Mouse (Mus musculus): ENCODE measurements around the gene Hectd2.

Gene Hectd2

GRCm38 (mm10) chr19:36554046-36554784, at the start of gene Hectd2:
Hectd2 (plus strand) TSS chr19:36554639.
- DNase-seq: peak; percentile 69 to 73

DNA sequence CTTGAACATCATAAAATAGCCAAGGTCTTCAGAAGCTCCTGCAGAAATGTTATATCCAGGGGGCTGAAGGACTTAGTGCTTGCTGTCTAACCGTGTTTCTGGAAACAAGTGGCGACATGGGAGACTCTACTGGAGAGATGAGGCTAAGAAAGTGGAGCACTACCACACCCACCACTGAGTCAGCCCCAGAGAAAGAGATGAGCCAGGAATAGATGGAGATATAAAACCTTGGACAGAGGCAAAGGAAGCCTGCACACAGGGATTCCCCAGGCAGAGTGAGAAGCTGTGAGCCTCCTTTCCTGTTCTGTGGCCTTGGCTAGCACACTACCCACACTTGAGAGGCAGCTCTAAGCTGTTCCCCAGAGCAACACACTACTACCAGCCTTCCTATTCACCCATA, 49.7 kb upstream of the Hectd2 start:
- DNase-seq: no peak

GRCm38 (mm10) chr19:36511305-36511704, 43.1 kb upstream of the Hectd2 start:
- no peak for DNase-seq

DNA sequence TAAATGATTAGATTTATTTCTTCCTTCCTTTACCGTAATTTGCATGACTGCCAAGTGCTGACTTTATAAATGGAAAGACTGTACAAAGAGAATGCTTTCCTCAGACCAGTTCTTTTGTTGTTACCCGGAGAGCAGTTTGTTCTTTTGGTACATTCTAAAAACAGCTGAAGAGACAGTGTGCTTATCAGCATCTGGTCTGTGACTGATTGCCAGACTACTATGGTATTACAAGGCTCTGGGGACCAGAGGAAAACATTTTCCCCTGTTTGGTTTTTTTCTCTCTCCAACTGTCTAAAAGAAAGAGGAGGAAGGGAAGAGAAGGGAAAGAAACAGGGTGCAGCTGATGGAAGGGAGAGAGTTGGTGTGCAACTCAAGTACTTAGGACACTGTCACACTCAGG, 36.0 kb upstream of the Hectd2 start:
- no peak for DNase-seq

DNA sequence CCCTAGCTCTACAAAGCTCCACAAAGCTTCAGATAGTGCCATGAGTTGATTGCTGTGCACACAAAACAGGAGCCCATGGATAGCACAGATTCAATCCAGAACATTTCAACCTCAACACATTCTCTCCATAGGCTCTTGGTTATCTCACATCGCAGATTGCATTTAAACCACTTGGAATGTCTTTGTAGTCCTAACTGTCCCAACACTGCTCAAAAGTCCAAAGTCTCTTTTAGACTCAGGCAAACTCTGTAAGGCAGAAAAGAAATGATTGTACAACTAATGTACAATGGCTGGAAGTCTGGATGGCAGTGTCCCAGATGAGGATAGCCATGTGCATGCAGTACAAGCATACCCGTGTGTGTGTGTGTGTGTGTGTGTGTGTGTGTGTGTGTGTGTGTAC, 32.9 kb upstream of the Hectd2 start:
- DNase-seq: no peak

GRCm38 (mm10) chr19:36522558-36523195, 31.8 kb upstream of the Hectd2 start:
- no peak for DNase-seq

DNA sequence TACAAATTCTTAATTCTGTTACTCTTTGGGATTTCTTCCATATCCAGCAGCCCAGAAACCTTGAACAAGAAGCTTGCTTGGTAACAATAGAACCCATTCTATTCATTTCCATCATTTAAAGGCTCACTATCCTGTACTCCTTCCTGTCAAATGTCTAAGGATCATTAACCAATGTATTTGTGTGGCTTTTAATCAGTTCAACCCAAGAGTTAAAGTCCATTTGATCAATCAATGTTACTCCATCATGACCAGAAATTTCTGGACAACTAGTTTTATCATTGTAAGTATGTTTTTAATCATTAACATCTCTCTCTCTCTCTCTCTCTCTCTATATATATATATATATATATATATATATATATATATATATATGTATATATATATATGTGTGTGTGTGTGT, 29.4 kb upstream of the Hectd2 start:
- DNase-seq: no peak

DNA sequence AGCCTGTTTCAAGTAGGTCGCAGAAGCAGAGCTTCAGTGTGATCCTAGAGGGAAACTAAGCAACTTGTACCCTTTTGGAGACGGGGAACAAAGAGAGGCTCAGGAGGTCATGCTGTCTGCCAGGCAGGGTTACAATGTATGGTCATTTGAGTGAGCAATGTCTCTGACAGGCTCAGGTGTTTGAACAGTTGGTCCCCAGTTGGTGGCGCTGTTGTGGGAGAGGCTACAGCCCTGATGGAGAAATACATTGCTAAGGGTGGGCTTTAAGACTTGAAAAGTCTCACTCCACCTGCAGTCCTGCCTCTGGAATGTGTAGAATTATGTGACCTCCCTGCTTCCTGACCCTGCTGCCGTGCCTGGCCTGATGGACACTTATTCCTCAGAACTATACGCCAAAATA, 21.4 kb upstream of the Hectd2 start:
- peak; percentile 11 to 34 for DNase-seq

- peak; percentile 37 to 62 for DNase-seq
Observed at GRCm38 (mm10) chr19:36534011-36534765, 20.3 kb upstream of the Hectd2 start.

- peak; percentile 67 to 79 for DNase-seq
Observed at GRCm38 (mm10) chr19:36534766-36535140, 19.7 kb upstream of the Hectd2 start.

- DNase-seq: no peak
Observed at GRCm38 (mm10) chr19:36535186-36535585, 19.3 kb upstream of the Hectd2 start.

GRCm38 (mm10) chr19:36535878-36536277, 18.6 kb upstream of the Hectd2 start:
- DNase-seq: no peak

GRCm38 (mm10) chr19:36536929-36537328, 17.5 kb upstream of the Hectd2 start:
- no peak for DNase-seq

- DNase-seq: peak; percentile 46 to 64
Observed at GRCm38 (mm10) chr19:36538528-36538927, 15.9 kb upstream of the Hectd2 start.

- DNase-seq: no peak
Observed at GRCm38 (mm10) chr19:36539311-36539710, 15.1 kb upstream of the Hectd2 start.

GRCm38 (mm10) chr19:36540012-36540606, 14.3 kb upstream of the Hectd2 start:
- DNase-seq: no peak

- no peak for DNase-seq
Observed at GRCm38 (mm10) chr19:36540776-36541175, 13.7 kb upstream of the Hectd2 start.

- peak in 1 of 2 experiments; percentile 71 for DNase-seq
Observed at GRCm38 (mm10) chr19:36553561-36554045, 836 bp upstream of the Hectd2 start.

GRCm38 (mm10) chr19:36554785-36555595, 551 bp downstream of the Hectd2 start:
- DNase-seq: peak in 1 of 2 experiments; percentile 56

- DNase-seq: no peak
Observed at GRCm38 (mm10) chr19:36559331-36559730, 4.9 kb downstream of the Hectd2 start.

DNA sequence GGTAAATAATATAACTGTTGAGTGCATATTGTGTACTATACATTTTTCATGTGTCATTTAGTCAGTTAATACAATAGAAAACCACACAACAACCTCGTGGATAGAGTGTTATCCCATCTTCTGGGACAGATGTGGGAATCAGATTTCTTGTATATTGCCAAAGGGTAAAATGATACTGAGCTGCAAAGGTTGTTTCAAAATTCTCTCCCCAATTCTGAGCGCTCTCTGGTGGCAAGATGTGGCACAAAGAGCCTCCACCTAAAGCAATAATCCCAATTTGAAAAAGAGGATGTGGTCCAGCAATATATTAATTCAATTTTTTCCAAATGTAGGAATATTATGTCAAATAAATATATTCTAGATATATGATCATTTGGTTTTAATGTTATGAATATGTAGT, 5.7 kb downstream of the Hectd2 start:
- peak in 1 of 2 experiments; percentile 16 for DNase-seq

- DNase-seq: no peak
Observed at GRCm38 (mm10) chr19:36561171-36561570, 6.7 kb downstream of the Hectd2 start.

Measured in cerebellum, postnatal 36 days (tissue).